Mouse (Mus musculus) neural tube, embryonic 15.5 days (tissue): ENCODE data around the gene Chst13. TPM values are rescaled to one million over a fixed set of nuclear protein-coding genes. Genes with fewer than 3 reads are reported as not detected.

ENCODE experiments used
- ATAC-seq: fragments of 200-750 bp; cut with Nextera tagmentation; 2 replicates; pipeline ENCODE4 v1.8.0; 2017; ENCODE audit warnings: mild to moderate bottlenecking, moderate TSS enrichment, moderate library complexity; ENCODE audit not compliant: low FRiP score
- H3K27ac ChIP-seq: fragments of 300-500 bp; sonication (generic); replicated peaks from 2 replicates; pipeline ENCODE4 v1.5.1; 2015; ENCODE audit warnings: mild to moderate bottlenecking, inconsistent platforms
- H3K27me3 ChIP-seq: fragments of 300-500 bp; sonication (generic); replicated peaks from 2 replicates; pipeline ENCODE4 v1.6.1; 2015; ENCODE audit warnings: inconsistent platforms
- H3K36me3 ChIP-seq: fragments of 300-500 bp; sonication (generic); 2 replicates; pipeline ENCODE4 v1.6.1; 2015; ENCODE audit warnings: inconsistent platforms
- H3K4me1 ChIP-seq: fragments of 300-500 bp; sonication (generic); 2 replicates; pipeline ENCODE4 v1.6.1; 2015; ENCODE audit warnings: inconsistent platforms
- H3K4me2 ChIP-seq: fragments of 300-500 bp; sonication (generic); 2 replicates; pipeline ENCODE4 v1.6.1; 2015; ENCODE audit warnings: inconsistent platforms, mild to moderate bottlenecking, moderate library complexity
- H3K4me3 ChIP-seq: fragments of 300-500 bp; sonication (generic); replicated peaks from 2 replicates; pipeline ENCODE4 v1.5.1; 2015; ENCODE audit warnings: mild to moderate bottlenecking, inconsistent platforms
- H3K9ac ChIP-seq: fragments of 300-500 bp; sonication (generic); replicated peaks from 2 replicates; pipeline ENCODE4 v1.6.1; 2015; ENCODE audit warnings: mild to moderate bottlenecking, inconsistent platforms
- H3K9me3 ChIP-seq: fragments of 300-500 bp; sonication (generic); replicated peaks from 2 replicates; pipeline ENCODE4 v1.6.1; 2016; ENCODE audit warnings: inconsistent platforms
- whole genome bisulfite sequencing: fragments of 180-500 bp; shearing (Covaris S2); methylation state at CpG from one replicate; pipeline ENCODE4 v1.1.7; 2015; ENCODE audit warnings: mixed read lengths; 5-methylcytosine and 5-hydroxymethylcytosine counted together
- polyA plus RNA-seq: library from polyadenylated mRNA; unstranded; fragments of >200 nt; fragmentation: Nextera tagmentation; extraction: Ambion mirVana; gene quantifications from 2 replicates; pipeline ENCODE4 v1.2.1, GENCODE M21; 2015

Gene Chst13
- polyA plus RNA-seq, 1 experiment from 2014 or later: 0.36 TPM

DNA sequence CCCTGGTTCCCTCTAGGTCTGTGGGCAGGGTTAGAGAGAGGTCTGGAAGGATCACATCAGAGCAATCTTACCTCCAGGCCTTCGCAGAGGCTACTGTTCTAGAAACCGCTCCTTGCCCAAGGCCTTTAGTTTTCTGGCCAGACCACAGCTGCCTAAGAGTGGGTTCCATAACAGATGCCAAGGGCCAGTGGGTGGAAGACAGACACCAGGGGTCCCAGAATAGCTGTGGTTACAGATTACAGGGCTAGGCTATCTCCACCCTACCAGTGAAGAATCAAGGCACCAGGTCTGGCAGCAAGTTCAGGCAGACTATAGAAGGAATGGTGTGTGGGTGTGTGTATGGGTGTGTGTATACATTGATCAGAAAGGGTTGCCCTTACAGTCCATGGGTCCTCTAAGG, 6.0 kb downstream of the Chst13 start:
- no peak for ATAC-seq
- 95% methylated on average over 2 of the region's 2 CpGs for WGBS

DNA sequence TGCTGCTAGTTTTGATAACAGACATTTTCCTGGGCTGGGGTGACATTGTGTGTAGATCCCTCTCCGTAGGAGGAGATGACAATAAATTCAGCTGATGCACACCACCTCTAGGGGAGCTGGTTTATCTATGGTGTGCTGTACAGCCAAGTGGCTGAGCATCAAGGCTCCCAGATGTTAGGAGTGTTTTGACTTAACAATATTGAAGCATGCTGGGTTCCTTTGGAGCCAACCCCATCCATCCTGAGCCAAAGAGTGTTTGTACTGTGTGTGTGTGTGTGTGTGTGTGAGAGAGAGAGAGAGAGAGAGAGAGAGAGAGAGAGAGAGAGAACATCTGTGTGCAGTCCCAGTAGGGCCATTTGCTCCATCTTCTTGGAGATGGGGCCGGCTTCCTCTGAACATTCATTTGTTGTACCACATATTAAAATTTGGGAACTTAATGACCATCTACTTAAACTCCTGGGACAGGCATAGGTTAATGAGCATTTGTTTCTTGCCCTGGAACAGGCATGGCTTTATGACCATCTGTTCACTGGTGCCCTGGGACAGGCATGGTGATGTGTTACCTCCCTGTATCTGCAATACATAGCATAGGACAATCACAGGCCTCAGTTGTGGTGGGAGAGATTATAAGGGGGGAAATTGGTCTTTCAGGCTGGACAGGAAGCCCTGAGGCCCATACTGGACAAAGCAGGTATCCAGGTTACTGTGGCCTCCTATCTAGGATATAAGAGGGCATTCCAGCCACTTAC, 7.3 kb downstream of the Chst13 start:
- H3K9ac ChIP-seq: no peak overlapping the region
- H3K27ac ChIP-seq: no peak overlapping the region
- peak; percentile 68 for ATAC-seq
- no peak overlapping the region for H3K4me2 ChIP-seq
- H3K4me1 ChIP-seq: peaks cover 3% of the 10 kb centered on the region; the same call in 1 of the 2 replicates
- no peaks in the 10 kb centered on the region for H3K36me3 ChIP-seq
- no peaks in the 10 kb centered on the region for H3K9me3 ChIP-seq
- H3K4me3 ChIP-seq: no peak overlapping the region
- WGBS: 49% methylated on average over 2 of the region's 2 CpGs
- no peaks in the 10 kb centered on the region for H3K27me3 ChIP-seq

More for the DNA sequence above, 6.0 kb downstream of the Chst13 start:
- peaks cover 5% of the 10 kb centered on the region; the same call in 1 of the 2 replicates for H3K4me1 ChIP-seq
- no peak overlapping the region for H3K27ac ChIP-seq
- no peaks in the 10 kb centered on the region for H3K27me3 ChIP-seq
- H3K9ac ChIP-seq: no peak overlapping the region
- no peaks in the 10 kb centered on the region for H3K36me3 ChIP-seq
- H3K4me3 ChIP-seq: no peak overlapping the region
- no peaks in the 10 kb centered on the region for H3K9me3 ChIP-seq
- no peak overlapping the region for H3K4me2 ChIP-seq

DNA sequence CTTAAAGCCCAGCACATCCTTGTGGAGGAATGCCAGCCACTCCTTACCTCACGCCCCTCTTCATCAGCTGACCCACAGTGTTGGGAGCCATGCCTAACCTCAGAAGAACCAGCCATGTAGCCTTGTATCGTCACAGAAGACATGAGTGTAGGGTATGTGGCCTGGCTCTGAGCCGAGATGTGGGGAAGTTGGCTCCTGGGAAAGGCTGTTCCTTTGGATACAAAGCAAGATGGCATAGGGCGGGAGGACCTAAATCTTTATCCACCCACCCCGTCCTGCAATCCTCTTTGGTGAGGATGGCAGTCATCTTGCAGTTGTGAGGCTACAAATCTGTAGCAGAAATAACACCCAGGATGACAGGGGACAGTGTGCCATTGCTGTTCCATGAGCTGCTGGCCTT, 9.0 kb downstream of the Chst13 start:
- H3K27me3 ChIP-seq: no peaks in the 10 kb centered on the region
- H3K9me3 ChIP-seq: no peaks in the 10 kb centered on the region
- WGBS: 84% methylated on average over 5 of the region's 5 CpGs
- H3K4me2 ChIP-seq: no peak overlapping the region
- no peak for ATAC-seq
- no peak overlapping the region for H3K4me3 ChIP-seq
- H3K9ac ChIP-seq: no peak overlapping the region
- H3K4me1 ChIP-seq: peaks cover 3% of the 10 kb centered on the region; the same call in 1 of the 2 replicates
- H3K27ac ChIP-seq: no peak overlapping the region
- no peaks in the 10 kb centered on the region for H3K36me3 ChIP-seq

DNA sequence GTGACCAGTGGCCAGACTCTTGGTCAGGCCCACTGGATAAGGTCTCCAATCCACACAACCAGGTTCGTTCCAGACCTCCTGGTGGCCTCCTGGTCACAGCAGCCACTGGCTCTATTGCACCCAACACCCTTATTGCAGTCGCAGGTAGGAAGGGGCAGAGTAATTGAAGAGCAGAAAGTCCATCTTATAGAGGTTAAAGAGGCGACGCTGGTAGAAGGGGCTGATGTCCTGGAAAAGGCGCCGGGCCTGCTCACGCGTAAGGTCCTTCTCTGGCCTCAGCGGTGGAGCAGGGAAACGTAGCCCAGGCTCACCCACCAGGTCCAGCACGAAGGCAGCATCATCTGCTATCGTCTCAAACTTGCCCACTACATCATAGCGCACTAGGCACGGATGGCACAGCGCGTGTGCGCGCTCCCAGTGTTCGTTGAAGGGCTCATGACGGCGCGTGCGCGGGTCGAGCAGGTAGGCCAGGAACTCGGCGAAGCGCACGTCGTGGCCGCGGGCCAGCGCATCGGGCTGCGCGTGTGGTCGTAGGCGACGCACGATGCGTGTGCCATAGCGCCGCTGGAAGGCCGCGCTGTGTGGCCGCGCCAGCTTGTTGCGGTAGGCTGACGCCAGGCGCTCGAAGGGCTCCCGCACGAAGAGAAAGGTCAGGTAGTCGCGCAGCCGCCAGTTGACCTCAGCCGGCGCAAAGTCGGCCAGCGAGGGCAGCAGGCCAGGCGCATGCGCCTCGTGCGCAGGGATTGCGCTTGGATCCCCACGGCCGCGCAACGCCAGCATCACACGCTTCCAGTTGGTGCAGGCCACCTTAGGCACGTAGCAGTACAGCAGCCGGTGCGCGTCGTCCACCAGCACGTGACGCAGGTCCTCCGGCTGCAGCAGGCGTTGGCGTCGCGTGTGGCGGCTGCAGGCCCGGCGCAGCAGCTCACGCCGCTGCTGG, 15.9 kb downstream of the Chst13 start:
- Histone ChIP-seq H3K4me1 (no peaks in the 10 kb centered on the region), H3K27me3 (no peaks in the 10 kb centered on the region), H3K9me3 (no peaks in the 10 kb centered on the region), H3K36me3 (no peaks in the 10 kb centered on the region), H3K9ac (no peak overlapping the region), H3K4me3 (no peak overlapping the region), H3K27ac (no peak overlapping the region), H3K4me2 (no peak overlapping the region)
- 88% methylated on average over 87 of the region's 87 CpGs for WGBS
- no peak for ATAC-seq

DNA sequence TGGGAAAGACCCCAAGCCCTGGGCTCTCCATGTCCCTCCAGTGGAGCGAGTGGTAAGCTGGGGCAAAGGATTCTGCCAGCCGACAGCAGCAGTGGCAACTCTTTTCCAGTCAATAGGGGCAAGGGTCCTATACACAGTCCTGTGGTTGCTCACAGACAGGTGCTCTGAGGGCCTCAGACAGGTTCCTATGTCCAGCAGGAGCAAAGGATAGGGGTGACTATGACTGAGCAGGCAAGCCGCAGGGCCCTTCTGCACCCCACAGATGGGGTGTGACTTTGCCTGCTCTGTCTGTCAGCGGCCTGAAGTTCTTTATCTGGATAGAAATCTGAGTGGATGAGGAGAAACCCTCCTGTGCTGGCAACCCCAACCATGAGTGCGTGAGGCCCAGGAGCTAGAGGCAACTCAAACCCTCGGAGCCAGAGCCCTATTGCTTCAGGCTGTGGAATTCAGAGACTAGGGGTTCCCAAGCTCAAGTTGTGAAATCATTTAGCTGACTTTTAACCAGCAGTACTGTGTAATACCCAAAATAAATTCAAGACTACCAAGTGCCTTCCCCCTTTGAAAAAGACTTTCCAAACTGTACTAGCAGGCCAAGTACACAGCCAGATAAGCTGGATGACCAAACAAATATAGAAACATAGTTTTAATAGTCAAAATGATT, 18.5 kb downstream of the Chst13 start:
- H3K4me2 ChIP-seq: no peak overlapping the region
- no peaks in the 10 kb centered on the region for H3K27me3 ChIP-seq
- H3K27ac ChIP-seq: no peak overlapping the region
- no peaks in the 10 kb centered on the region for H3K9me3 ChIP-seq
- no peaks in the 10 kb centered on the region for H3K4me1 ChIP-seq
- H3K36me3 ChIP-seq: no peaks in the 10 kb centered on the region
- ATAC-seq: no peak
- WGBS: 85% methylated on average over 6 of the region's 6 CpGs
- H3K4me3 ChIP-seq: no peak overlapping the region
- no peak overlapping the region for H3K9ac ChIP-seq

DNA sequence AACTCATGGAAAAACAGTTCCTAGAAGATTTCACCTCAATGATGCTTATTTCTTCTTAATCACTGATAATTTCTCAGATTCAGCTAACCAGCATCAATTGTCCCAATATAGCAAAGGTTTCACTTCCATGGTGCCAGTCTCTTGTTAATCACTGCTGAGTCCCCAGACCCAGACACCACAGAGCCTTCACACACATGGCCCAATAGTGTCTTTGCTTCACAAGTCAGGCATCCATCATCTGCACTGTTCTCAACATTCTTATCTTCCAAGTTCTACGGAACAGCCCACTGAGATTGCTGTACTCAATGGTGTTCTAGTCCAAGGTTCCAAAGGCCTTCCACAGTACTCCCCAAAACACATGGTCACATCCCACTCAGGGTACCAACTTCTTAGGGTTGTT, 24.1 kb downstream of the Chst13 start, which contains the start of gene BC048671:
Gene BC048671 (plus strand): TSS at position 301 of the 400 bp plus-strand sequence.
- Histone ChIP-seq H3K27me3 (no peaks in the 10 kb centered on the region), H3K36me3 (no peaks in the 10 kb centered on the region), H3K4me2 (no peak within 1 kb of the TSS), H3K27ac (no peak within 1 kb of the TSS), H3K9ac (no peak within 1 kb of the TSS), H3K9me3 (no peaks in the 10 kb centered on the region), H3K4me1 (no peaks in the 10 kb centered on the region), H3K4me3 (no peak within 1 kb of the TSS)
- WGBS: 100% methylated on average over 1 of the region's 1 CpGs
- ATAC-seq: no peak

DNA sequence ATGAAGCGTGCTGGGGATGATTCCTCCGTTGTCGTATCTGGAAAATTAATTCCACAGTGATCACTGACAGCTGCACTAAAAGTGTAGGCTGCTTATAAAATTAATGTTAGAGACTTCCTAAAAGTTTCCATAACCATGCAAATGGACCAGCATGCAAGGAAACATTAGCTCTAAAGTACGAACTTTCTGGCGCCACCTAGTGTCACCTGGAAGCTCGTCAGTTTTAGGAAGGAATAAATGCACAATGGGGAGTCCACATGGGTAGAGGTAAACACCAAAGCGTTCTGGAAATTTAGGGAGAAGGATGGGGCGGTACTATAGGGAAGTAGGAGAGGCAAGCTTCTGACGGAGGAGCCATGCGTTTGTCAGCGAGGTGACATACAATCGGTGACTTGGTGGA, 36.7 kb downstream of the Chst13 start:
- Histone ChIP-seq H3K27ac (no peak overlapping the region), H3K4me3 (no peak overlapping the region), H3K9me3 (no peaks in the 10 kb centered on the region; the same call in 1 of the 2 replicates), H3K36me3 (no peaks in the 10 kb centered on the region), H3K4me2 (no peak overlapping the region), H3K4me1 (no peaks in the 10 kb centered on the region), H3K9ac (no peak overlapping the region), H3K27me3 (no peaks in the 10 kb centered on the region)
- ATAC-seq: no peak
- WGBS: 59% methylated on average over 12 of the region's 12 CpGs

Other genes with a start within 250 kb of the Chst13 start
- not detected in 2 replicates for gene Vmn1r49, start 246.7 kb downstream of the Chst13 start, polyA plus RNA-seq
- not detected in 2 replicates for gene Vmn1r50, start 223.8 kb downstream of the Chst13 start, polyA plus RNA-seq
- 0.06 and 0.12 TPM in 2 replicates for gene Vmn1r51, start 202.6 kb downstream of the Chst13 start, polyA plus RNA-seq
- 0.10 TPM in 1 of 2 replicates, not detected in the other for gene Vmn1r52, start 150.4 kb downstream of the Chst13 start, polyA plus RNA-seq
- not detected in 2 replicates for gene V1ra8, start 122.4 kb downstream of the Chst13 start, polyA plus RNA-seq
- not detected in 2 replicates for gene Vmn1r53, start 100.7 kb downstream of the Chst13 start, polyA plus RNA-seq
- not detected in 2 replicates for gene Vmn1r54, start 78.9 kb downstream of the Chst13 start, polyA plus RNA-seq
- gene BC048671, start 24.0 kb downstream of the Chst13 start, polyA plus RNA-seq: not detected in 2 replicates
- gene Uroc1, start 8.1 kb upstream of the Chst13 start, polyA plus RNA-seq: 0.11 TPM in 1 of 2 replicates, not detected in the other
- gene Zxdc, start 44.3 kb upstream of the Chst13 start, polyA plus RNA-seq: 8.1 and 10.4 TPM in 2 replicates
- 7.5 and 7.7 TPM in 2 replicates for gene Cfap100, start 103.6 kb upstream of the Chst13 start, polyA plus RNA-seq
- 16.9 and 18.5 TPM in 2 replicates for gene Klf15, start 137.4 kb upstream of the Chst13 start, polyA plus RNA-seq
- 60.1 and 68.2 TPM in 2 replicates for gene Aldh1l1, start 161.2 kb upstream of the Chst13 start, polyA plus RNA-seq